Mouse (Mus musculus) cerebellum, adult 18-20 months (tissue): ENCODE results near the gene Mpp6.

Source experiments
- DNase-seq, 2 experiments: peaks; one replicate each; pipeline ENCODE4 v3.0.0; 2021

Gene Mpp6

GRCm38 (mm10) chr6:50109757-50110378 lies at the start of gene Mpp6:
Mpp6 (plus strand) TSS chr6:50110241.
- peak; percentile 79 to 90 for DNase-seq

- no peak for DNase-seq
These were observed 43.9 kb upstream of the Mpp6 start for GRCm38 (mm10) chr6:50066172-50066571.

- no peak for DNase-seq
These were observed 41.6 kb upstream of the Mpp6 start for GRCm38 (mm10) chr6:50068490-50068889.

- no peak for DNase-seq
These were observed 34.8 kb upstream of the Mpp6 start for GRCm38 (mm10) chr6:50075248-50075647.

- DNase-seq: no peak
These were observed 33.6 kb upstream of the Mpp6 start for GRCm38 (mm10) chr6:50076473-50076872.

GRCm38 (mm10) chr6:50080431-50080830 lies 29.6 kb upstream of the Mpp6 start:
- DNase-seq: no peak

GRCm38 (mm10) chr6:50085206-50085605 lies 24.8 kb upstream of the Mpp6 start:
- DNase-seq: no peak

- no peak for DNase-seq
These were observed 20.7 kb upstream of the Mpp6 start for GRCm38 (mm10) chr6:50089333-50089732.

GRCm38 (mm10) chr6:50090221-50090620 lies 19.8 kb upstream of the Mpp6 start:
- DNase-seq: no peak

GRCm38 (mm10) chr6:50091462-50092154 lies 18.4 kb upstream of the Mpp6 start:
- no peak for DNase-seq

GRCm38 (mm10) chr6:50109201-50109756 lies 762 bp upstream of the Mpp6 start:
- peak in 1 of 2 experiments; percentile 13 for DNase-seq

GRCm38 (mm10) chr6:50110379-50110941 lies 419 bp downstream of the Mpp6 start:
- DNase-seq: peak in 1 of 2 experiments; percentile 45

- peak in 1 of 2 experiments; percentile 9 for DNase-seq
These were observed 1.1 kb downstream of the Mpp6 start for GRCm38 (mm10) chr6:50111111-50111655.

GRCm38 (mm10) chr6:50112775-50113174 lies 2.7 kb downstream of the Mpp6 start:
- DNase-seq: peak; percentile 88 to 93

GRCm38 (mm10) chr6:50114280-50114679 lies 4.2 kb downstream of the Mpp6 start:
- no peak for DNase-seq

- no peak for DNase-seq
These were observed 10.9 kb downstream of the Mpp6 start for GRCm38 (mm10) chr6:50120931-50121330.

GRCm38 (mm10) chr6:50122835-50123234 lies 12.8 kb downstream of the Mpp6 start:
- no peak for DNase-seq

GRCm38 (mm10) chr6:50124197-50124596 lies 14.2 kb downstream of the Mpp6 start:
- no peak for DNase-seq

- DNase-seq: no peak
These were observed 16.3 kb downstream of the Mpp6 start for GRCm38 (mm10) chr6:50126331-50126730.

GRCm38 (mm10) chr6:50127536-50127935 lies 17.5 kb downstream of the Mpp6 start:
- DNase-seq: no peak

GRCm38 (mm10) chr6:50137651-50138050 lies 27.6 kb downstream of the Mpp6 start:
- DNase-seq: no peak

GRCm38 (mm10) chr6:50139526-50139925 lies 29.5 kb downstream of the Mpp6 start:
- no peak for DNase-seq

- no peak for DNase-seq
These were observed 36.1 kb downstream of the Mpp6 start for GRCm38 (mm10) chr6:50146158-50146557.

- DNase-seq: no peak
These were observed 39.3 kb downstream of the Mpp6 start for GRCm38 (mm10) chr6:50149378-50149777.
